Mouse (Mus musculus): ENCODE data around the gene Ajap1. TPM values are rescaled to one million over a fixed set of nuclear protein-coding genes. Genes with fewer than 3 reads are reported as not detected.

The Ajap1 gene
- polyA plus RNA-seq, 1 experiment from 2014 or later = 0.87 TPM

DNA sequence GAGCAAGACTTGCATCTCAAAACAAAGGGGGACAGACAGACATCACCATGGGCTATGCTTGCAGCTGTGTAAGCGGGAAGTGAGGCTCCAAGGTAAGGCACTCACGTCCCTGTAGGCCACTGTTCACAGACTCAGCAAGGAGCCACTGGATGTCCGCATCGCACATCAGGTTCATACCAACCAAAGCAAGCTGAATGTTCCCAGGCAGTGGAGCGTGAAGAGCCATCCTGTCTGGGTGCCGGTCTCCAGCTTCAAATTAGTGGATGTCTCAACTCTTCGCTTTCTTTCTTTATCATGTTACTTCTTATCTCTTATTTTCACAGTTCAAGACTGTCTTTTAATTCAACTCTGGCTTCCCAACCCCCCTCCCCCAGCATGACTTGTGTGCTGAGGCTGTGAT, 101.2 kb downstream of the Ajap1 start:
- Histone ChIP-seq H3K4me3 (no peak overlapping the region), H3K36me3 (no peaks in the 10 kb centered on the region), H3K4me2 (no peak overlapping the region), H3K27me3 (no peaks in the 10 kb centered on the region), H3K9ac (no peak overlapping the region), H3K4me1 (no peaks in the 10 kb centered on the region), H3K27ac (no peak overlapping the region), H3K9me3 (no peaks in the 10 kb centered on the region)
- no peak for ATAC-seq (ENCODE audit: insufficient number of reproducible peaks, low FRiP score, low TSS enrichment, low read depth)
- 78% methylated on average over 7 of the region's 7 CpGs for WGBS

DNA sequence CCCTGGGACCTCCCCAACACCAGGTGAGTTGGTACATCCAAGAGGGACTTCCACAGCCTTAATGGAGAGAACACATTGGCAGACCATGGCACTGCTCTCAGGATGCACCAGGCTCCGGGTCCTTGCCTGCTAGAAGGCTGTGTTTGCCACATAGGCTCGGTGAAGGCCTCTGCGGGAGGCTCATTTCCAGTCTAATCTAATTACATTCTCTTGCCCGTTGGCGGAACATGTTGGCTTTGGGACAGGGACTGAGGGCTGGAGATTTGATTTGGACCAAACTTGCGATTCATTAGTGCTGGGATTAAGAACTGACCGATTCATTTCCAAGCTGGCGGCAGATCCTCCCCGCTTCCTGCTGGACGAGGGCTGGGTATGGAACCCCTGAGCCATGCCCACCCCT, 101.7 kb downstream of the Ajap1 start:
- H3K9ac ChIP-seq = no peak overlapping the region
- ATAC-seq (ENCODE audit: insufficient number of reproducible peaks, low FRiP score, low TSS enrichment, low read depth) = no peak
- WGBS = 81% methylated on average over 10 of the region's 10 CpGs
- no peaks in the 10 kb centered on the region for H3K4me1 ChIP-seq
- no peaks in the 10 kb centered on the region for H3K27me3 ChIP-seq
- H3K4me2 ChIP-seq = no peak overlapping the region
- no peak overlapping the region for H3K27ac ChIP-seq
- no peaks in the 10 kb centered on the region for H3K36me3 ChIP-seq
- no peaks in the 10 kb centered on the region for H3K9me3 ChIP-seq
- H3K4me3 ChIP-seq = no peak overlapping the region

DNA sequence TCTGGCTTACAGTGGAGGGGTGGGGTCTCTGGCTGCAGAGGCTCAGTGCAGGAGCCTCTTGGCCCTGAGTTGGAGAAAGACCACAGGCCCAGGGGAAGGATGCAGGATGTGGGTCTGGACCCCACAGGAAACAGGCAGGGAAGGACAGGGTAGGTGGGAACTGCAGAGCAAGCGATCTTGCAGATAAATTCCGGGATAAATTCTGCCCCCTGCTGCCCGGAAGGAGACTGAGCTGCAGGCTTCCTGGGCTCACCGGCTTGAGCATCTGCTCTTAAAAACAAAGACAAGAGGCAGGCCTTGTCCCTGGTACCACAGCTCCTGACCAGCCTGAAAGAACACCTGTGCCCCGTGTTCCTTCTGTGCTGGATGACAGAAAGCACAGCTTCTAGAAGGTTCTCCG, 104.6 kb downstream of the Ajap1 start:
- WGBS = 13% methylated on average over 6 of the region's 6 CpGs
- Histone ChIP-seq H3K9me3 (no peaks in the 10 kb centered on the region), H3K27me3 (no peaks in the 10 kb centered on the region), H3K36me3 (no peaks in the 10 kb centered on the region), H3K9ac (no peak overlapping the region), H3K4me2 (no peak overlapping the region), H3K4me3 (no peak overlapping the region), H3K27ac (no peak overlapping the region), H3K4me1 (no peaks in the 10 kb centered on the region)
- no peak for ATAC-seq (ENCODE audit: insufficient number of reproducible peaks, low FRiP score, low TSS enrichment, low read depth)

DNA sequence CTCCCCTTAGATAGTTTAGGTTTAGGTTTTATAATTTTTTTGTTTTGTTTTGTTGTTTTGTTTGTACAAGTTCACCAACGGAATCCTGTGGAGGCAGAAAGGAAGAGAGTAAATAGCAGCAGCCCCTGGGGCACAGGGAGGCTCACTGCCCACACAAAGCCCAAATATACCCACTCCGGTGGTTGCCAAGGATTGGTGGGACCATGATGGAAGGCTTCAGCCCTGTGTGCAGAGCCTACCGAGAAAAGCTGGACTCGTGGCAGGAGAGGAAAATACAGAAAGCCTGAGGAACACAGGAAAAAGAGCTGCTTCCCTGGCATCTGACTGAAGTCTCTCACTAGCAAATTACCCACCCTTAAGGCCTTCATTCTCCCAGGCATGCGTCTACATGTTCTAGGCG, 108.4 kb downstream of the Ajap1 start:
- H3K4me1 ChIP-seq = no peaks in the 10 kb centered on the region
- no peaks in the 10 kb centered on the region for H3K27me3 ChIP-seq
- no peak overlapping the region for H3K9ac ChIP-seq
- H3K4me2 ChIP-seq = no peak overlapping the region
- ATAC-seq (ENCODE audit: insufficient number of reproducible peaks, low FRiP score, low TSS enrichment, low read depth) = no peak
- H3K36me3 ChIP-seq = no peaks in the 10 kb centered on the region
- no peak overlapping the region for H3K27ac ChIP-seq
- H3K4me3 ChIP-seq = no peak overlapping the region
- no peaks in the 10 kb centered on the region for H3K9me3 ChIP-seq
- 61% methylated on average over 6 of the region's 6 CpGs for whole genome bisulfite sequencing

DNA sequence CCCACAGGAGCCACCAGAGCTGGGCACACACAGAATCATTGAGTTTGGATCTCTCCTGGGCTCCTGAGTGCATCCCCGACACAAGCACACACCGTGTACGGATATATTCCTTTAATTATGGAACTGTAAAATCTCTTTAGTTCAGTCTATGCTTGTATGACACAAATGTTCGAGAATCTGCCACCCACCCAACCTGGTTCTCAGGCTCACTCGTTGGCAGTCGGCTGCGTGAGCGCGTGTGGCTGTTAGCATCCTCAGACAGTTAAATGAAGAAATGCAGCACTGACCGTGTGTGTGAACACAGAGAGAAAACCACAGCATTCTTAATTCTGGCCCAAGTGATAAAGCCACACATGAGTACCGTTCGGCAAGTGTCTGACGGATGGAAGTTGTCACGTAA, 109.5 kb downstream of the Ajap1 start:
- H3K4me2 ChIP-seq = no peak overlapping the region
- no peaks in the 10 kb centered on the region for H3K9me3 ChIP-seq
- no peak overlapping the region for H3K27ac ChIP-seq
- no peaks in the 10 kb centered on the region for H3K4me1 ChIP-seq
- WGBS = 86% methylated on average over 14 of the region's 14 CpGs
- H3K4me3 ChIP-seq = no peak overlapping the region
- no peaks in the 10 kb centered on the region for H3K27me3 ChIP-seq
- ATAC-seq (ENCODE audit: insufficient number of reproducible peaks, low FRiP score, low TSS enrichment, low read depth) = no peak
- H3K9ac ChIP-seq = no peak overlapping the region
- H3K36me3 ChIP-seq = no peaks in the 10 kb centered on the region

DNA sequence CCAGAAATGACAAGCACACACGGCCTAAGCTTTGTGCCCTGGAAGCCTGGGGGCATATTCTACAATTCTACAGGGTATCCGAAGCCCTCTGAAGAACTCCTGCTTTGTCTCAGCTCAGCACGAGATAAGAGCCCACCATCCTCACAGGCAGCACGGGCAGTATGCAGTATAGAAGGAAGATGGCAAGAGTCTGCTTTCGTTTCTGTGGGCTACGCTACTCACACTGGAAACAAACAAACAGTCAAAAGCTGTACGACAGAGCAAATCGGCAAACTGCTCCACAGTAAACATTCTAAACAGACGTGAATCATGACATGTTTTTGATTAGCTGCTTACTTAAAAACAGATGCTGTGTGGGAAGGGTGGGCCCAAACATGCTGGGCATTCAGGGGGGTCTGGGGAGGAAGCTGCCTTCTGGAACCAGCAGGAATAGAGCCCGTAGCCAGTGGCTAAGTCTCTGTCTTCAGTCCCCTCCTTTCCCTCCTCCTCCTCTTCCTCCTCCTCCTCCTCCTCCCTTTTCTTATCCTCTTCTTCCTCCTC, 113.9 kb downstream of the Ajap1 start:
- Histone ChIP-seq H3K27ac (no peak overlapping the region), H3K9me3 (no peaks in the 10 kb centered on the region), H3K9ac (no peak overlapping the region), H3K4me2 (no peak overlapping the region), H3K27me3 (no peaks in the 10 kb centered on the region), H3K36me3 (no peaks in the 10 kb centered on the region), H3K4me3 (no peak overlapping the region), H3K4me1 (no peaks in the 10 kb centered on the region)
- WGBS = 16% methylated on average over 10 of the region's 10 CpGs
- ATAC-seq (ENCODE audit: insufficient number of reproducible peaks, low FRiP score, low TSS enrichment, low read depth) = no peak

DNA sequence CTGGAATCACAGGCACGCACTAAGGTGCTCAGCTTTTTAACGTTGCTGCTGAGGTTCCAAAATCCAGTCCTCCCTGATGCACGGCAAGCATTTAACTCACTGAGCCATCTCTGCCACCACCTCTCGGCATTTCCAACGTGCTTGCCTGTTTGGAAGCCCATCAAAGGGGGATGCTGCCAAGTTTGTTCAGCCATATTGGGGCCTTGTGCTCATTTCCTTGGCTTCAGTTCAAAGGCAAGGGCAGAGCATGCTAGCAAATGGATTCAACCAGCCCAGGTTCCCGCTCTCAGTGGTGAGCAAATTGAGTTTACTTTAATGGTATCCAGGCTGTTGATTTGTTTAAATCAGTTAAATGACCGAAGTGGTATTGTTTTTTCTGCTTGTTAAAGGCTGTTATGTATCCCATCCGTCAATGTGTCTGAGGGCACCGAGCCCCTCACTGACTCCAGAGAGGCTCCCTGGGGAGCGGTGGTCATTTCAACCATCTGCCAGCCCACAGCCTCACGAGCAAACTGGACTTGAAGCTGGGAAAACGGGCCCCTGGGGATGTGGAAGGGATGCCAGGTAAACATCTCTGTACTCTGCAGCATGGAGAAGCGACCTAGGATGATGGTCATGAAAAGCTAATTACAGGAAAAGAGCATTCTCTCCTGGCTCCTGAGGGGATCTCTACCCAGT, 121.6 kb downstream of the Ajap1 start:
- Histone ChIP-seq H3K4me1 (no peaks in the 10 kb centered on the region), H3K36me3 (no peaks in the 10 kb centered on the region), H3K4me2 (no peak overlapping the region), H3K27me3 (no peaks in the 10 kb centered on the region), H3K9me3 (no peaks in the 10 kb centered on the region), H3K4me3 (no peak overlapping the region), H3K27ac (no peak overlapping the region), H3K9ac (no peak overlapping the region)
- WGBS = 33% methylated on average over 13 of the region's 13 CpGs
- ATAC-seq (ENCODE audit: insufficient number of reproducible peaks, low FRiP score, low TSS enrichment, low read depth) = no peak

DNA sequence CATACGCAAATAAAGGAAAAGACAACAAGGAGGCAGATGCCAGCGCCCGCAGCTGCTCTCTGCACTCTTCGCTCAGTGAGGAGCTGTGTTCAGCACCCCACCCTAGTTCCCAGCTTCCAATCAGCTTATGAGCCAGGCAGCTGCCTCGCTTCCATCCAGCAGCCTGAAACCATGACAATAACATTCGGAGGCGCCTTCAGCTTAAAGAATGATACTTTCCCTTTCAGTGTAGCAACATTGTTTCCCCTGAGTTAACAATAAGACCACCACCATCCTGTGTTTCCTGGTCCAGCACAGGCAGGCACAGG, 124.4 kb downstream of the Ajap1 start:
- no peaks in the 10 kb centered on the region for H3K9me3 ChIP-seq
- no peak for ATAC-seq (ENCODE audit: insufficient number of reproducible peaks, low FRiP score, low TSS enrichment, low read depth)
- H3K4me2 ChIP-seq = no peak overlapping the region
- no peak overlapping the region for H3K9ac ChIP-seq
- H3K27ac ChIP-seq = no peak overlapping the region
- 50% methylated on average over 7 of the region's 7 CpGs for WGBS
- H3K27me3 ChIP-seq = no peaks in the 10 kb centered on the region
- no peaks in the 10 kb centered on the region for H3K36me3 ChIP-seq
- no peaks in the 10 kb centered on the region for H3K4me1 ChIP-seq
- H3K4me3 ChIP-seq = no peak overlapping the region

DNA sequence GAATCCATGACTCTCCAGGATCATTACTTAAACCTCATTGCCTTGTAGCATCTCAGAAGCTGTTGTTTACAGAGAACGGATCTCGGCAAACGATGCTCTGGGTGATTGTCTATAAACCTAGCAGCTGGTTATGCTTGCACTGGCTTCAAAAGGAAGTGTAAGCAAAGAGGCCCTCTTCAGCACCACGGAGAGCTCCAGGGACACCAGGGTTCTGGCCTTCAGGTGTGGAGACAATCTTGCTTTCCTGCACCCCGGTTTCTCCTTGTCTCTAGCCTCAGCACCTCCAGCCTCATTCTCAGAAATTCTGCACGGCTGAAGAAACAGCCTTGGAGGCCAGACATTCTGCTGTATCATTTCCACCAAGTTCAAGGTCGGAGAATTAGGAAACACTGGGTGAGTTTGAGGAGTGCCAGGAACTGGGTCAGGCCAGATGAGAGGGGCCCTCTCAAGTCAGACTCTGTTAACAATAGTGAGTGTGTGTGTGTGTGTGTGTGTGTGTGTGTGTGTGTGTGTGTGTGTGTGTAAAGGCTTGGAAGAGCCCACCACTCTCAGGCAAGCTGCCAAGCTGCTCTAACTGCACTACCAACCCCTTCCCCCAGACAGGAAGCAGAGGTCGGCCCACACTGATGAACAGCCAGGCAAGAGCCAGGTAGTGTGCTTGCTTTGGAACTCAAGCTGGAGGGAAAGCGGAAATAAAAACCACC, 124.9 kb downstream of the Ajap1 start:
- H3K4me3 ChIP-seq = no peak overlapping the region
- 46% methylated on average over 9 of the region's 9 CpGs for WGBS
- no peak overlapping the region for H3K4me2 ChIP-seq
- H3K27me3 ChIP-seq = no peaks in the 10 kb centered on the region
- H3K9ac ChIP-seq = no peak overlapping the region
- ATAC-seq (ENCODE audit: insufficient number of reproducible peaks, low FRiP score, low TSS enrichment, low read depth) = no peak
- no peaks in the 10 kb centered on the region for H3K9me3 ChIP-seq
- no peak overlapping the region for H3K27ac ChIP-seq
- no peaks in the 10 kb centered on the region for H3K36me3 ChIP-seq
- no peaks in the 10 kb centered on the region for H3K4me1 ChIP-seq

DNA sequence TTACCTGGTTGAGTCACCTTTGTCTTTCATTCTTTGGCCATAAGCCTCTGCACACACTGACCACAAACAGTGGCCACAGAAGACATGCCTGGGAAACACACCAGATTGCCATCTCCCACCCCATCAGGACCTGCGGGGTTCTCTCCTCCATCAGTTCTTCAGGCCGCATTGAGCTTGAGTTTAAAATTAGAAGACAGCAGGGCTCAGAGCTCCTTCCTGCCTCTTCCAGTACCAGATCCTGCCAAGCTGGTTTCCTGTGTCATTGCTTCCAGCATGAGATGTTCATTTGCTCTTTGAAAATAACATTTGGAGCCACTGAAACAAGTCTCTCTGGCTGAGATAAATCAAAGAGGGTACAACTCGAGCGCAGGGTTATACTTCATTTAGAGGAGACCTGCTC, 126.4 kb downstream of the Ajap1 start:
- Histone ChIP-seq H3K9ac (no peak overlapping the region), H3K4me1 (no peaks in the 10 kb centered on the region), H3K4me3 (no peak overlapping the region), H3K4me2 (no peak overlapping the region), H3K9me3 (no peaks in the 10 kb centered on the region), H3K36me3 (no peaks in the 10 kb centered on the region), H3K27me3 (no peaks in the 10 kb centered on the region), H3K27ac (no peak overlapping the region)
- 81% methylated on average over 4 of the region's 4 CpGs for WGBS
- no peak for ATAC-seq (ENCODE audit: insufficient number of reproducible peaks, low FRiP score, low TSS enrichment, low read depth)

DNA sequence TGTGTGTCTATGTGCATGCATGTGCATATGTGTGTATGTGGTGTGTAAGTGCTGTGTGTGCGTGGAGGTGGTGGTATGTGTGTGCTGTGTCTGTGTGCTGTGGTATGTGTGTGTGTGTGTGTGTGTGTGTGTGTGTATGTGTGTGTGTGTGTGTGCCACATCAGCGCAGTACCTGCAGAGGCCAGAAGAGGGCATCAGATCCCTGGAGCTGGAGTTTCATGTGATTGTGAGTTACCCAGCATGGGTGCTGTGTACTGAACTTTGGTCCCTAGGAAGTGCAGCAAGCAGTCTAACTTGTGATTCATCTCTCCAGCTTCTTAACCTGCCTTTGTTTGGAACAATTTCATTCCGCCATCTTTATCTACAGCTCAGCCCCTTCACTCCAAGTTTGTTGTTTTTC, 137.6 kb downstream of the Ajap1 start:
- no peaks in the 10 kb centered on the region for H3K27me3 ChIP-seq
- H3K4me1 ChIP-seq = no peaks in the 10 kb centered on the region
- H3K4me2 ChIP-seq = no peak overlapping the region
- no peaks in the 10 kb centered on the region for H3K36me3 ChIP-seq
- 100% methylated on average over 3 of the region's 3 CpGs for WGBS
- H3K4me3 ChIP-seq = no peak overlapping the region
- no peak overlapping the region for H3K27ac ChIP-seq
- H3K9ac ChIP-seq = no peak overlapping the region
- no peaks in the 10 kb centered on the region for H3K9me3 ChIP-seq
- no peak for ATAC-seq (ENCODE audit: insufficient number of reproducible peaks, low FRiP score, low TSS enrichment, low read depth)

DNA sequence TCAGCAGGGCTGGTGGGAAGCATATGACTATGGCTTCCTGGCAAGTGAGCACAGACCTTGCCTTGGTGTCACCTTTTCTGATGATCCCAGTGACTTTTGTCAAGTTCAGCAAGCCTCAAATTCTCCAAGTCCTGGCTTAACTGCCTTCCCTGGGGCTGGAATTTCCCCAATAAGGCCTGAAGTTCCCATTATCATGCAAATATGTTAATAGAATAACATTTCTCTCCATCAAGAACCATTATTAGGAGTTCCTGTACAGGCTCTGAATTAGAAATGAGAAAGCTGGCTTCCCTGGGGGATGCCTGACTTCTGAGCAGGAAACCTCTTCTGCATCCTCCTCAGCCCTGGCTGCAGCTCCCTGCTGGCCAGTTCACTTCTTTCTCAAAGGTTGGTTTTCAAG, 141.7 kb downstream of the Ajap1 start:
- Histone ChIP-seq H3K27ac (no peak overlapping the region), H3K9ac (no peak overlapping the region), H3K4me1 (no peaks in the 10 kb centered on the region), H3K36me3 (no peaks in the 10 kb centered on the region), H3K4me2 (no peak overlapping the region), H3K4me3 (no peak overlapping the region), H3K27me3 (no peaks in the 10 kb centered on the region), H3K9me3 (no peaks in the 10 kb centered on the region)
- ATAC-seq (ENCODE audit: insufficient number of reproducible peaks, low FRiP score, low TSS enrichment, low read depth) = no peak
